Mouse (Mus musculus) small intestine, adult 2 months (tissue): ENCODE measurements around the gene Osbpl3.

Source experiments
- CTCF ChIP-seq: fragments of 200-500 bp; IDR thresholded peaks from 2 replicates; pipeline ENCODE4 v1.5.1; 2012; ENCODE audit warnings: low read depth, mild to moderate bottlenecking, control low read depth, inconsistent platforms, low read length, moderate library complexity, mixed read lengths; ENCODE audit not compliant: insufficient replicate concordance, insufficient read length; ENCODE audit errors: extremely low read depth
- POLR2A ChIP-seq: fragments of 200-500 bp; IDR thresholded peaks from 2 replicates; pipeline ENCODE4 v1.6.1; 2012; ENCODE audit warnings: low read depth, mild to moderate bottlenecking, control low read depth, inconsistent platforms, low read length, moderate library complexity

GRCm38 (mm10) chr6:50456706-50457105, 705 bp upstream of the Osbpl3 start:
- TF ChIP-seq CTCF (no peak), POLR2A (no peak)
